In the genomic region with DNA sequence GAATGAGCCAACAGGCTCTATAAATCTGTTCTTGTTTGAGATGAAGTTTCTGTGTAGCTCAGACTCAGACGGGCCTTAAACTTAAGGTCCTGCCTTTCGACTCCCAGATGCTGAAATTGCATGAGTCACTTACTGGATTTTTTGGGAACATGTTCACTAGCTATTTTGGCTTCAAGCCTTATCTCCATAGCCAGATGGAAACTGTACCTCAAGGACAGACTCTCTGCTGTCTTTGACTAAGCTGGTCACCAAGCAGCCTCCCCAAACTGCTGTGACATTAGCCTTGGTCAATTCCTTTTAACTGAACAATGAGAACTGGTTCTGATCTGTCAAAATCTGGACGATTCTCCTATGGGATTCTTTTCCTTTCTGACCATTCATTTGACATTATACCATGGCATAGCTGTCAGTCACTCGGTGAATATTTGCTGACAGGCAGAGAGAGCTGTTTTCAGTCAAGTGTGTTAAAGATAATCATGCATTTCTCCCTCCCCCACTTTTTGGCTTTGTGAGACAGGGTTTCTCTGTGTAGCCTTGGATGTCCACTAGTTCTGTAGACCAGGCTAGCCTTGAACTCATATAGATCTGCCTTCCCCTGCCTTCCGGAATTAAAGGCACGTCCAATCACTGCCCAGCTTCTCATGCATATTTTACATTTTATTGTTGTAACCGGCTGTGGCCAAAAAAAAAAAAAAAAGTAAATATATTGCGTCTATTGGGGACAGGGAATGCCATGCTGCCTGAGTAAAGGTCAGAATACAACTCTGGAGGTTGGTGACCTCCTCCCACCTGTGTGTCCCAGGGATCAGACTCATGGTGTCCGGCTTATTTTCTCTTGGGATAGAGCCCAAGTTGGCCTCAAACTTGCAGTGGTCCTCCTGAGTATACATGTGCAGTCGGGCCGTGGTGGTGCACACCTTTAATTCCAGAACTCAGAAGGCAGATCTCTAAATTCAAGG, we compare ENCODE assay signal across 10 mouse cellular contexts. TPM values are rescaled to one million over a fixed set of nuclear protein-coding genes. Genes with fewer than 3 reads are reported as not detected.
DNase-seq lines count a peak whose midpoint lies in the region; ATAC-seq and TF ChIP-seq lines count a peak whose summit lies in the region.
"Had no signal": no experiment of that assay in that cellular context is flagged by ENCODE, and none has a peak within 500 bp of the region (broad histone marks: within the 10 kb centered on the region; RNA-seq: fewer than 3 reads in every experiment).

No protein-coding gene starts in this region.

- 62% methylated on average over 11 of the region's 11 CpGs for WGBS in liver, embryonic 12.5 days (ENCODE audit: insufficient replicate concordance)

- no peaks in the 10 kb centered on the region for H3K79me2 ChIP-seq in MEL (ENCODE audit: control insufficient read depth, insufficient read depth, low read length, poor library complexity)

- peak; percentile 74 for DNase-seq in 3T3-L1 (ENCODE audit: low read depth, low spot score)
- peak; percentile 42 for DNase-seq in MEL (ENCODE audit: low read depth, low spot score)
- DNase-seq in spleen, adult 12 weeks (ENCODE audit: low spot score): no peak
- no peak for DNase-seq in thymus, adult 18-20 months
- DNase-seq in cerebellum, postnatal 25 days: no peak
- DNase-seq: cerebellum, adult 2 months had no signal

- peaks cover 0 to 3% of the 10 kb centered on the region in 2 experiments; a peak in 1 of 4 replicates for H3K4me1 ChIP-seq in MEL (ENCODE audit: control insufficient read depth in 1 of 2, insufficient read depth in 2 of 2, low read length in 2 of 2)
- peaks cover 5% of the 10 kb centered on the region for H3K4me1 ChIP-seq in embryonic fibroblast, embryonic 13.5 days (ENCODE audit: control insufficient read depth, insufficient read depth, low read length)
- peaks cover 60% of the 10 kb centered on the region for H3K4me1 ChIP-seq in liver, embryonic 12.5 days

- no peak overlapping the region for H3K27ac ChIP-seq in MEL (ENCODE audit: control insufficient read depth, low read depth, low read length)
- 0 out of 2 replicates have a peak overlapping the region, but pooled peaks have one; percentile 29 for H3K27ac ChIP-seq in embryonic fibroblast, embryonic 13.5 days (ENCODE audit: insufficient read depth, low read length)
- peak overlapping the region; percentile 71 for H3K27ac ChIP-seq in liver, embryonic 12.5 days
- H3K27ac ChIP-seq: kidney, postnatal 0 days had no signal

- H3K36me3 ChIP-seq in MEL (ENCODE audit: control insufficient read depth in 1 of 2, insufficient read depth in 2 of 2, low read length in 2 of 2): peaks cover 0 to 3% of the 10 kb centered on the region in 2 experiments; a peak in 2 of 4 replicates
- H3K36me3 ChIP-seq in liver, embryonic 12.5 days: no peaks in the 10 kb centered on the region

- no peak for TF ChIP-seq RAD21 in MEL (IDR thresholded peaks at IDR 0.05; ENCODE audit: low read depth, low read length)

- no peak overlapping the region for H3K9ac ChIP-seq in MEL (ENCODE audit: control insufficient read depth, low read depth, low read length, poor library complexity, severe bottlenecking)
- no peak overlapping the region for H3K9ac ChIP-seq in liver, embryonic 12.5 days

- peak; percentile 84 for ATAC-seq in liver, embryonic 12.5 days
- ATAC-seq: forebrain, embryonic 16.5 days had no signal

- no peak for TF ChIP-seq CTCF in MEL (IDR thresholded peaks at IDR 0.05 in 2 of 3, conservative IDR thresholded peaks at IDR 0.05 in 1 of 3; ENCODE audit: control insufficient read depth in 1 of 3, insufficient read depth in 1 of 3, low read depth in 2 of 3, low read length in 3 of 3, poor library complexity in 1 of 3, severe bottlenecking in 1 of 3)
- no peak for TF ChIP-seq CTCF in embryonic fibroblast, embryonic 13.5 days (IDR thresholded peaks at IDR 0.05; ENCODE audit: borderline replicate concordance, insufficient read depth, low read length)

- H3K4me3 ChIP-seq in MEL (ENCODE audit: control insufficient read depth in 1 of 2, insufficient read depth in 1 of 2, low read depth in 2 of 2, low read length in 2 of 2): no peak overlapping the region
- no peak overlapping the region for H3K4me3 ChIP-seq in embryonic fibroblast, embryonic 13.5 days (ENCODE audit: insufficient read depth, low read length)
- no peak overlapping the region for H3K4me3 ChIP-seq in liver, embryonic 12.5 days

- H3K27me3 ChIP-seq in MEL (ENCODE audit: control insufficient read depth in 1 of 2, insufficient read depth in 2 of 2, low read length in 2 of 2): no peaks in the 10 kb centered on the region
- H3K27me3 ChIP-seq in liver, embryonic 12.5 days (replicated peaks): no peaks in the 10 kb centered on the region

- peak overlapping the region; percentile 28 for H3K4me2 ChIP-seq in liver, embryonic 12.5 days

- peak in 1 of 2 experiments; percentile 16; a peak in 1 of 4 replicates for TF ChIP-seq EP300 in MEL (IDR thresholded peaks at IDR 0.05; ENCODE audit: low read depth in 1 of 2, low read length in 2 of 2)

- H3K9me3 ChIP-seq in MEL (replicated peaks; ENCODE audit: insufficient read depth, low read length): no peaks in the 10 kb centered on the region
- H3K9me3 ChIP-seq in liver, embryonic 12.5 days (replicated peaks): no peaks in the 10 kb centered on the region

- no peak for TF ChIP-seq POLR2A in MEL (IDR thresholded peaks at IDR 0.05; ENCODE audit: control insufficient read depth in 1 of 2, insufficient read depth in 1 of 2, low read depth in 1 of 2, low read length in 2 of 2, poor library complexity in 1 of 2)
- no peak for TF ChIP-seq POLR2A in embryonic fibroblast, embryonic 13.5 days (IDR thresholded peaks at IDR 0.05; ENCODE audit: low read depth, low read length)

TF ChIP-seq in MEL, 35 proteins besides CTCF, POLR2A, EP300 and RAD21:
- TF ChIP-seq SMC3 (IDR thresholded peaks at IDR 0.05; ENCODE audit: low read depth, low read length) (no peak), ZMIZ1 (IDR thresholded peaks at IDR 0.05; ENCODE audit: low read depth, low read length) (no peak), TAL1 (IDR thresholded peaks at IDR 0.05; ENCODE audit: low read length) (peak; percentile 71), USF2 (IDR thresholded peaks at IDR 0.05; ENCODE audit: borderline replicate concordance in 1 of 2, insufficient read depth in 1 of 2, low read depth in 1 of 2, low read length in 2 of 2) (no peak), CHD2 (IDR thresholded peaks at IDR 0.05; ENCODE audit: low read length) (no peak), TCF12 (IDR thresholded peaks at IDR 0.05; ENCODE audit: low read depth, low read length) (peak; percentile 17; the same call in 1 of the 2 replicates), BHLHE40 (IDR thresholded peaks at IDR 0.05; ENCODE audit: borderline replicate concordance, low read depth, low read length) (no peak), MAFK (IDR thresholded peaks at IDR 0.05; ENCODE audit: borderline replicate concordance, low read depth, low read length) (no peak)

RNA-seq across cellular contexts. Expression of a gene that starts 57.9 kb away (rescaled TPM):
- total RNA-seq in MEL (2012; rRNA removed): 17.4 and 19.9 TPM in 2 replicates
- polyA plus RNA-seq in MEL (2012; ENCODE audit: insufficient read depth in 1 of 2, insufficient read length in 2 of 2, low read depth in 1 of 2, low replicate concordance in 2 of 2, missing spikeins in 1 of 2): 10 to 100 TPM in 1 of 2 experiments, not detected in 1; 17.8 TPM
- polyA plus RNA-seq in embryonic fibroblast, embryonic 13.5 days (2011; ENCODE audit: insufficient read length, low read depth, missing spikeins): 8.5 and 10.9 TPM in 2 replicates
- 15.6 and 16.0 TPM in 2 replicates for polyA plus RNA-seq in liver, embryonic 12.5 days (2016; fragmentation: Nextera tagmentation; extraction: Ambion mirVana)

Comparison
In these comparisons a context has a peak if more than half of its experiments do, and no peak if none do; other contexts are left out.
1. DNase-seq: peak in 3T3-L1 (single experiment) and MEL (single experiment); none in spleen, adult 12 weeks (single experiment), thymus, adult 18-20 months (0 of 2) and cerebellum, postnatal 25 days (0 of 2).